Mouse (Mus musculus): ENCODE measurements around the gene Olfr323. TPM values are rescaled to one million over a fixed set of nuclear protein-coding genes. Genes with fewer than 3 reads are reported as not detected.

Gene Olfr323
- polyA plus RNA-seq, 2 experiments, result not detected

DNA sequence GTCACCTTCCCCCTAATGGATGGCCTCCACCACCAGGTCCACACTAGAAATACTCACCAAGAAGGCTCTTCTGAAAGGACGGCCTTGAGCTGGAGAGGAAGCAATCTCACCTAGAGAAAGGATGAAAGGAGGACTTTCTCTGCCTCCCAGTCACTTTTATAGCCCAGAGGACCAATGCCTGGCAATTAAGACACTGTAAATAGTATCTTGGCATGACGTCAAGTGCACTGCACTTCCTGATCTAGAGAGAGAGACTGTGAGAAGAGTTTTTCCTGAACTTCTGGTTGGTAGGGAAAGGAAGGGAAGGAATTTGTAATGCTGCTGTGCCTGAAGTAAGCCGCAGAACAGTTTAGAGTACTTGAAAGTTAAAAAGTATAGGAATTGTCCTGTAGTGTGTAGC is 16.9 kb downstream of the Olfr323 start:
- DNase-seq (ENCODE audit: low spot score), result no peak
- H3K4me2 ChIP-seq (replicated peaks; ENCODE audit: low read depth, low read length, severe bottlenecking), result no peak overlapping the region
- no peak for ATAC-seq (ENCODE audit: low FRiP score, low read depth)
- H3K36me3 ChIP-seq (ENCODE audit: control insufficient read depth, insufficient read depth, low read length), result no peaks in the 10 kb centered on the region
- no peaks in the 10 kb centered on the region for H3K27me3 ChIP-seq (ENCODE audit: control insufficient read depth, insufficient read depth, low read length)
- no peak overlapping the region for H3K9ac ChIP-seq (ENCODE audit: low read depth, low read length, severe bottlenecking)
- no peak overlapping the region for H3K27ac ChIP-seq (replicated peaks; ENCODE audit: low read depth, low read length)
- H3K4me3 ChIP-seq (replicated peaks; ENCODE audit: low read length), result no peak overlapping the region
- H3K9me3 ChIP-seq (ENCODE audit: control insufficient read depth, low read length), result no peaks in the 10 kb centered on the region
- H3K4me1 ChIP-seq (ENCODE audit: control insufficient read depth, insufficient read depth, low read length), result no peaks in the 10 kb centered on the region
- no peak for TF ChIP-seq POLR2A (IDR thresholded peaks at IDR 0.05; ENCODE audit: borderline replicate concordance, extremely low read depth, insufficient read depth, insufficient read length)
- WGBS, result 59% methylated on average over 3 of the region's 3 CpGs

DNA sequence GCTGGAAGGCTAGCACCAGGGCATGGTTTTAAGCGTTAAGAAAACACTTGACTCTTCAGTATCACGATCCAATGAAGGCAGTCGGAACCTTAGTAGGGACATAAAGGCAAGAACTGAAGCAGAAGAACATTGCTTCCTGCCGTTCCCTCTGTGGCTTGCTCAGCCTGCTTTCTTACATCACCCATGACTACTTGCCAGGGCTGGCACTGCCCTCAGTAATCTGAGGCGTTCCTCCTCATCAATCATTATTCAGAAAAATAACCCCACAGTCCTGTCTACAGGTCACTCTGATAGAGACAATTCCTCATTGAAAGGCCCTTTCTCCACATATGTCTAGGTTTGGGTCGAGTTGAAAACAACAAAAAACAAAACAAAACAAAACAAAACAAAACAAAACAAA is 23.3 kb downstream of the Olfr323 start:
- H3K36me3 ChIP-seq (ENCODE audit: control insufficient read depth, insufficient read depth, low read length), result no peaks in the 10 kb centered on the region
- H3K4me1 ChIP-seq (ENCODE audit: control insufficient read depth, insufficient read depth, low read length), result no peaks in the 10 kb centered on the region
- 79% methylated on average over 6 of the region's 6 CpGs for WGBS
- ATAC-seq (ENCODE audit: low FRiP score, low read depth) (no peak), DNase-seq (ENCODE audit: low spot score) (no peak)
- no peak overlapping the region for H3K9ac ChIP-seq (ENCODE audit: low read depth, low read length, severe bottlenecking)
- TF ChIP-seq POLR2A (IDR thresholded peaks at IDR 0.05; ENCODE audit: borderline replicate concordance, extremely low read depth, insufficient read depth, insufficient read length), result no peak
- no peaks in the 10 kb centered on the region for H3K27me3 ChIP-seq (ENCODE audit: control insufficient read depth, insufficient read depth, low read length)
- H3K27ac ChIP-seq (replicated peaks; ENCODE audit: low read depth, low read length), result no peak overlapping the region
- H3K4me2 ChIP-seq (replicated peaks; ENCODE audit: low read depth, low read length, severe bottlenecking), result no peak overlapping the region
- H3K9me3 ChIP-seq (ENCODE audit: control insufficient read depth, low read length), result no peaks in the 10 kb centered on the region
- no peak overlapping the region for H3K4me3 ChIP-seq (replicated peaks; ENCODE audit: low read length)

DNA sequence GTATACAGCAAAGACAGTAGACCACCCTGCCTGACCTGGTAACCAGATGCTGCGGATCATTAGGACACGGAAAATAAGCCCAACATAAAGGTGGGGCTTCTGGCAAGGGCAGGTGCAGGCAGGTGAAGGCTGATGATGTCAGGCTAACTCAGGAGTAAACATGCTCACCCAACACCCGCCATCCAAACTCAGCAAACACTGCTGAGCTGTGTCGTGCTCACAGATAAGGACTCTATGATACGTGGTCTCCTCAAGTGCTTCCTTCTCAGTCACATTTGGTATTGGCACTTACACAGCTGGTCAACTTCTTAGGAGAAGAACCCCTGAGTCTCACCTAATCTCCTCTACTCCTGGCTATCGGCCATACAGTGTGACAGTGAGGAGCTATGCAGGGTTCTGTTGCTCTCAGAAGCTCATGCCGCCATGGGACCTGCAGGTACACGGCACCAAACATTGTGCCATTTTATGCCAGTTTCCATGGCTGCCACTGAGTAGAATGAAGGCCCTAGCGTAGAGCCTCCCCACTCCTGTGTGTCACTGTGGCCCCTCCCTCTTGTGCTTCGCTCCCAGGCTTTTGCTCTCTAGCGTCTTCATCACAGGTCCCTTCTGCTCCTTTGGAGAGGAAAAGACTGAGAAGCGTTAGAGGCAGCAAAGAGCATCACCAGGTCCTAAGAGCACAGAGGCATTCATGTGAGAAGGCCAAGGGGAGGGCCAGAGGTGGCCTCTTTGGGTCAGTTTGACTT is 24.0 kb downstream of the Olfr323 start:
- Histone ChIP-seq H3K4me3 (replicated peaks; ENCODE audit: low read length) (no peak overlapping the region), H3K4me2 (replicated peaks; ENCODE audit: low read depth, low read length, severe bottlenecking) (no peak overlapping the region), H3K9me3 (ENCODE audit: control insufficient read depth, low read length) (no peaks in the 10 kb centered on the region), H3K27ac (replicated peaks; ENCODE audit: low read depth, low read length) (no peak overlapping the region), H3K4me1 (ENCODE audit: control insufficient read depth, insufficient read depth, low read length) (no peaks in the 10 kb centered on the region), H3K9ac (ENCODE audit: low read depth, low read length, severe bottlenecking) (no peak overlapping the region), H3K27me3 (ENCODE audit: control insufficient read depth, insufficient read depth, low read length) (no peaks in the 10 kb centered on the region), H3K36me3 (ENCODE audit: control insufficient read depth, insufficient read depth, low read length) (no peaks in the 10 kb centered on the region)
- ATAC-seq (ENCODE audit: low FRiP score, low read depth), result no peak
- no peak for DNase-seq (ENCODE audit: low spot score)
- 83% methylated on average over 12 of the region's 12 CpGs for WGBS
- no peak for TF ChIP-seq POLR2A (IDR thresholded peaks at IDR 0.05; ENCODE audit: borderline replicate concordance, extremely low read depth, insufficient read depth, insufficient read length)

DNA sequence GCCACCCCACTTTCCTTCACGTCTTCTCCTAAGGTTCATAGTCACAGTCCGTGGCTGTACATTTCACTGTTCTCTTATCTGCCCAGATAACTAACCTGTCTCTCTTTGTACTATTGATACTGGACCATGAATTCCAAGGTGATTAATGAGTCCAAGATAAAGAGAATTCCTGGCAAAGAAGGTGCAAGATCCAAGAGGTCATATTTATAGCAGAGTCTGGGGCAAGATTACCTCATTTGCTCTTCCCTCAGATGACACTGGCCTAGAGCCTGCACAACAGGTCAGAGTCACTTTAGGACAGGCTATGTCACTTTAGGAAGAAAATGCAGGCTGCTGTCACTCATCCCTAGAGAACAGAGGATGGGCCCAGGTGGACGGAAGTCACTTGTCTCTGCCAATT is 25.1 kb downstream of the Olfr323 start:
- Histone ChIP-seq H3K27me3 (ENCODE audit: control insufficient read depth, insufficient read depth, low read length) (no peaks in the 10 kb centered on the region), H3K36me3 (ENCODE audit: control insufficient read depth, insufficient read depth, low read length) (no peaks in the 10 kb centered on the region), H3K4me3 (replicated peaks; ENCODE audit: low read length) (no peak overlapping the region), H3K4me2 (replicated peaks; ENCODE audit: low read depth, low read length, severe bottlenecking) (no peak overlapping the region), H3K9ac (ENCODE audit: low read depth, low read length, severe bottlenecking) (no peak overlapping the region), H3K4me1 (ENCODE audit: control insufficient read depth, insufficient read depth, low read length) (no peaks in the 10 kb centered on the region), H3K27ac (replicated peaks; ENCODE audit: low read depth, low read length) (no peak overlapping the region), H3K9me3 (ENCODE audit: control insufficient read depth, low read length) (no peaks in the 10 kb centered on the region)
- no peak for ATAC-seq (ENCODE audit: low FRiP score, low read depth)
- 80% methylated on average over 3 of the region's 3 CpGs for WGBS
- no peak for TF ChIP-seq POLR2A (IDR thresholded peaks at IDR 0.05; ENCODE audit: borderline replicate concordance, extremely low read depth, insufficient read depth, insufficient read length)
- DNase-seq (ENCODE audit: low spot score), result no peak

DNA sequence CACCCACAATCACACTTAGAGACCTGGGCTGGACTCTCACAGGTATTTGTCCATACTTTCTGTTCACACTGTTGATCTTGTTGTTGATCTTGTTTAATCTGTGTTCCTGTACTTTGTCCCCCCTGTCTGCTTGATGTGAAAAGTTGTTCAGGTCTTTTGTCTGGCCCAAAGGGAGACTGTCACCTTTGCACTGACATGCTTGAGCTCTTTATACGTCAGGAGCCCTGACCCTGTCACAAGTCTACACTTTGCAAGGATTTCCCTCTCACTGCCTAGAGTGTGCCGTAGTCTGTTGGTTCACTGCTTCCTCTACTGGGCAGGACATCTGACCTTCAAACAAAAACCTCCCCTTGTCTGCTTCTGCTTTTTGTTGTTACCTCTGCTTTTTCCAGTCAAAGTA is 25.6 kb downstream of the Olfr323 start:
- Histone ChIP-seq H3K27me3 (ENCODE audit: control insufficient read depth, insufficient read depth, low read length) (no peaks in the 10 kb centered on the region), H3K4me2 (replicated peaks; ENCODE audit: low read depth, low read length, severe bottlenecking) (no peak overlapping the region), H3K4me1 (ENCODE audit: control insufficient read depth, insufficient read depth, low read length) (no peaks in the 10 kb centered on the region), H3K27ac (replicated peaks; ENCODE audit: low read depth, low read length) (no peak overlapping the region), H3K4me3 (replicated peaks; ENCODE audit: low read length) (no peak overlapping the region), H3K9me3 (ENCODE audit: control insufficient read depth, low read length) (no peaks in the 10 kb centered on the region), H3K36me3 (ENCODE audit: control insufficient read depth, insufficient read depth, low read length) (no peaks in the 10 kb centered on the region), H3K9ac (ENCODE audit: low read depth, low read length, severe bottlenecking) (no peak overlapping the region)
- DNase-seq (ENCODE audit: low spot score) (no peak), ATAC-seq (ENCODE audit: low FRiP score, low read depth) (no peak)
- 76% methylated on average over 2 of the region's 2 CpGs for WGBS
- TF ChIP-seq POLR2A (IDR thresholded peaks at IDR 0.05; ENCODE audit: borderline replicate concordance, extremely low read depth, insufficient read depth, insufficient read length), result no peak

Data from limb, embryonic 14.5 days (tissue).